Mouse (Mus musculus) C2C12 (cell line): ENCODE measurements around the gene Tapt1.

ENCODE experiments used
- CEBPB ChIP-seq: IDR thresholded peaks from one replicate; pipeline ENCODE4 v1.6.1; 2011; ENCODE audit warnings: low read depth, mild to moderate bottlenecking, control low read depth, moderate library complexity
- CTCF ChIP-seq: IDR thresholded peaks from one replicate; pipeline ENCODE4 v1.5.1; 2011; ENCODE audit not compliant: control insufficient read depth, insufficient read depth, insufficient read length
- FOSL1 ChIP-seq: IDR thresholded peaks from one replicate; pipeline ENCODE4 v1.8.0; 2011; ENCODE audit warnings: mild to moderate bottlenecking, low read length; ENCODE audit not compliant: poor library complexity, insufficient read depth, severe bottlenecking
- MAX ChIP-seq: IDR thresholded peaks from one replicate; pipeline ENCODE4 v1.6.1; 2011; ENCODE audit warnings: mild to moderate bottlenecking, control low read depth
- MYOD1 ChIP-seq: IDR thresholded peaks from one replicate; pipeline ENCODE4 v1.6.1; 2011; ENCODE audit warnings: low read depth; ENCODE audit not compliant: control insufficient read depth, insufficient read length
- MYOG ChIP-seq: IDR thresholded peaks from one replicate; pipeline ENCODE4 v1.6.1; 2011; ENCODE audit not compliant: control insufficient read depth, insufficient read length; ENCODE audit errors: extremely low read depth
- USF1 ChIP-seq: IDR thresholded peaks from one replicate; pipeline ENCODE4 v1.6.1; 2011; ENCODE audit warnings: low read depth, mild to moderate bottlenecking, control low read depth, moderate library complexity

DNA sequence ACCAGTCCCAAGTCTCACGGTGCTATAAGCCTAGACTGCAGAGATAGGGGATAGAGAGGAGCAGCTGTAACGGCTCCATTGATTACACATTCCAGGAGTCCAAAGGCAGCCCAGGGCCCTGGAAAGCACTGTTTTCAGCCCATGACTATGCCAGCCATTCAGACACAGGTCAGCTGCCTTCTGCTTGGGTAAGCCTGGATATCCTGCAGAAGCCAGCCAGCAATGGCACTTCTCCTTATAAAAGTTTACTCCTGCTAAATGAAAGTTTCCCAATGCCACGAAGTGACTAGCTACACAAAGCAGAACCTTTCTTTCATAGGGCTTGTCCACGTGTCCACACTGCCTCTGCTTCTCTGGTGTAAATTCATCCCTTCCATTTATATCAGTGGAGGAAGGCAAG lies 7.9 kb downstream of the Tapt1 start:
- no peak for TF ChIP-seq CTCF
- TF ChIP-seq MAX: no peak
- TF ChIP-seq MYOD1: no peak
- TF ChIP-seq USF1: no peak
- no peak for TF ChIP-seq FOSL1
- TF ChIP-seq CEBPB: no peak
- TF ChIP-seq MYOG: no peak
